Mouse (Mus musculus) testis, adult 2 months (tissue): ENCODE measurements around the gene Stk17b. TPM values are rescaled to one million over a fixed set of nuclear protein-coding genes. Genes with fewer than 3 reads are reported as not detected.
"Not testable (repeated sequence)": the region's sequence is repeated elsewhere in the genome, so short reads cannot be mapped to it uniquely, and the experiment has no call there.

Experiments used
- H3K27ac ChIP-seq: fragments of 200-500 bp; 2 replicates; pipeline ENCODE4 v1.5.1; 2012; ENCODE audit warnings: low read depth, low read length; ENCODE audit not compliant: control insufficient read depth, insufficient read depth
- H3K27me3 ChIP-seq: fragments of 200-500 bp; 2 replicates; pipeline ENCODE4 v1.6.1; 2012; ENCODE audit warnings: mild to moderate bottlenecking, low read length, moderate library complexity; ENCODE audit not compliant: control insufficient read depth, insufficient read depth
- H3K36me3 ChIP-seq: fragments of 200-500 bp; 2 replicates; pipeline ENCODE4 v1.6.1; 2012; ENCODE audit warnings: mild to moderate bottlenecking, low read length; ENCODE audit not compliant: control insufficient read depth, insufficient read depth
- H3K4me1 ChIP-seq: fragments of 200-500 bp; 2 replicates; pipeline ENCODE4 v1.6.1; 2012; ENCODE audit warnings: low read length; ENCODE audit not compliant: control insufficient read depth, insufficient read depth
- H3K4me3 ChIP-seq: fragments of 200-500 bp; 2 replicates; pipeline ENCODE4 v1.5.1; 2012; ENCODE audit warnings: low read depth, mild to moderate bottlenecking, low read length, moderate library complexity, mixed read lengths; ENCODE audit not compliant: control insufficient read depth
- CTCF ChIP-seq: fragments of 200-500 bp; IDR thresholded peaks from 2 replicates; pipeline ENCODE4 v1.5.1; 2012; ENCODE audit warnings: low read depth, mild to moderate bottlenecking, inconsistent platforms, low read length, moderate library complexity; ENCODE audit not compliant: control insufficient read depth, insufficient read depth, insufficient replicate concordance
- POLR2A ChIP-seq: fragments of 200-500 bp; IDR thresholded peaks from 2 replicates; pipeline ENCODE4 v1.6.1; 2012; ENCODE audit warnings: low read depth, mild to moderate bottlenecking, inconsistent platforms, low read length, moderate library complexity; ENCODE audit not compliant: control insufficient read depth
- polyA plus RNA-seq: library from polyadenylated mRNA; depleted of rRNA; stranded (reverse); fragments of >200 nt; gene quantifications from 2 replicates; pipeline ENCODE4 v1.2.3, GENCODE M21; 2012

The Stk17b gene
- polyA plus RNA-seq, 1 experiment = 6.9 TPM

GRCm38 (mm10) chr1:53726883-53727282 lies 58.1 kb downstream of the Stk17b start:
- Histone ChIP-seq H3K4me3 (no peak overlapping the region), H3K4me1 (no peaks in the 10 kb centered on the region), H3K36me3 (no peaks in the 10 kb centered on the region), H3K27me3 (no peaks in the 10 kb centered on the region), H3K27ac (no peak overlapping the region)
- TF ChIP-seq POLR2A (no peak), CTCF (no peak)

DNA sequence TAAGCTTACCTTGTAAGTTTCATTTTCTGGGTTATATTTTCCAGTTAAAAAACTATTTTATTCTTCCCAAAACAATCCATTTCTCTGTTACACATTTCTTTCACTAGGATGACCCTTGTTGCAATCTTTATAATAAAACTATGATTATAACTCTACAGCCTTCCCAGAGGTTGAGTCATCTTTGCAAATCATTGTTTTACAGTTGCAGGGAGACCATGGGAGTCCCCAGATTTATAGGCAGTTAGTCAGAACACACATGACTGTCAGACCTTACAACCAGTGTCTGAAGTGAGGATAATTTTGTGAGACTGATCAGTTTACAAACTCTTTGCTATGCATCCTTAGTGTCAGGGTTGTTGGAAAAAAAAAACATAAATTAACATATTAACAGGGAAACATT lies 63.7 kb downstream of the Stk17b start:
- no peaks in the 10 kb centered on the region for H3K36me3 ChIP-seq
- H3K4me1 ChIP-seq = no peaks in the 10 kb centered on the region
- no peak for TF ChIP-seq POLR2A
- TF ChIP-seq CTCF = no peak
- H3K27me3 ChIP-seq = no peaks in the 10 kb centered on the region
- no peak overlapping the region for H3K4me3 ChIP-seq
- no peak overlapping the region for H3K27ac ChIP-seq

DNA sequence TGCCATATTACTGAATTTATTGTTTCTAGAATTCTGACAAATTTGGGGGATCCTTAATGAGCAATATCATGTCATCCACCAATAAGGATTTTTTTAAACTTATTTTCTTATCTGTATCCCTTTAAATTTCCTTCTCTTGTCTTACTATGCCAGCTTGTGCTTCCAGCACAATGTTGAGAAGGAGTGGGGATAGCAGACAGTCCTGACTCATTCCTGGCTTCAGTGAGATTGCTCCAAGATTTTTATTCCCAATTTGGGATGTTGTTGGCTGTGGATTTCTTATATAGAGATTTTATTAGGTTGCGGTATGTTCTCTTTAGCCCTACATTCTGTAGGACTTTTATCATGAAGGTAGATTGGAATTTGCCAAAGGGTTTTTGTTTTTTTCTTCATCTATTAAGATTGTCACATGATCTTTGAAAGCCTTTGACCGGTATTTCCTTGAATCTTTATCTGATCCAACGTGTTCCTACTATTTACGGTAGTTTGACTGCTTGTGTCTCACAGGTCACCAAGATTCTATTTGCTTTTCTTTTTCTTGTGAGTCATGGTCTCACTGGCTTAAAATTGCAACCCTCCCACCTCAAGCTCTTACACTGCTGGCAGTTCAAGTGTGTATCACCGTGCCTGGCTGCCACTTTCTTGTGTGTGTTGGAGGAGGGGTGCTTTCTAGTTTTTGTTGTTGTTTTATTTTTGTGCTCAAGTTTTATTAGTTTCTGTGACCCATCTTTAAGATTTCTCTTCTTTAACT lies 64.2 kb downstream of the Stk17b start:
- no peak for TF ChIP-seq CTCF
- TF ChIP-seq POLR2A = no peak

GRCm38 (mm10) chr1:53715966-53716515 lies 69.0 kb downstream of the Stk17b start:
- Histone ChIP-seq H3K4me3 (no peak overlapping the region), H3K36me3 (no peaks in the 10 kb centered on the region), H3K27me3 (no peaks in the 10 kb centered on the region), H3K27ac (no peak overlapping the region), H3K4me1 (peaks cover under 1% of the 10 kb centered on the region)
- TF ChIP-seq POLR2A (no peak), CTCF (no peak)

More for the DNA sequence above, 64.2 kb downstream of the Stk17b start:
- H3K4me3 ChIP-seq = no peak overlapping the region
- no peaks in the 10 kb centered on the region for H3K27me3 ChIP-seq
- H3K4me1 ChIP-seq = no peaks in the 10 kb centered on the region
- no peaks in the 10 kb centered on the region for H3K36me3 ChIP-seq
- no peak overlapping the region for H3K27ac ChIP-seq

DNA sequence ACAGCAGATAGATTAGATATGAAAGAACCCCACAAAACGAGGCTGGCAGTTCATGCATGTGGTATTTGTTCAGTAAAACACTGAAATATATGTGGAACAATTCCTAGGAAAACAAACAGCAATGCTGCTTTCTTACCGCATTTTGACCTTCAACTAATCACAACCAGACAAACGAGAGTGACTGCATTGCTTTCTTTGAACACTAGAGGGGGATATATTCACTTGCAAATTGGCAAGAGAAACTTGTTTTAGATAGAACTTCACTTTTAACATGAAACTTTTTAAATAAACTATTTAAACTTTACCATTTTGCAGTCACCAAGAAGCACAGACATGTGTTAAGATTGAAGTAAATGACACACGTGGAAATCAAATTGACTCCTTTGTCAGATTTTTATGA lies 69.6 kb downstream of the Stk17b start:
- Histone ChIP-seq H3K36me3 (no peaks in the 10 kb centered on the region), H3K27me3 (no peaks in the 10 kb centered on the region), H3K27ac (no peak overlapping the region), H3K4me3 (no peak overlapping the region), H3K4me1 (peaks cover 3% of the 10 kb centered on the region)
- no peak for TF ChIP-seq CTCF
- no peak for TF ChIP-seq POLR2A

DNA sequence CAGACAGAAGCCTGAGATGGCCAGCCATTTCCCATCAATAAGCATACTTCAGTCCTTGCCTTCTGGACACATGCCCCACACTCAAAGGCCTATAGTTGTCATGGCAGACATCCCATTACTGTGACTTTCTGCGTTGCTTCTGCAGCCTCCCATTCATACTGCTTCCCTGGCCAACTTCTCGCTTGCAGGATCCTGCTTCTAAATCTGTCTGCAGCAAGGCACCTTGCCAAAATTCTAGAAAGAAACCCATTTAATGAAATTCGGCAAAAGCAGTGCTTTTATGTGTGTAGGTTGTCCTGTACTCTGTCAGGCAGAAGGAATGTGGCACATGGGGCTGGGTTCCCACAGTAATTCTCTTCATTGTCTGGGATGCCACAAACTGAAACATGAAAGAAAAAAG lies 71.6 kb downstream of the Stk17b start:
- H3K36me3 ChIP-seq, H3K27me3 ChIP-seq, H3K4me3 ChIP-seq, H3K27ac ChIP-seq, H3K4me1 ChIP-seq: not testable (repeated sequence)

DNA sequence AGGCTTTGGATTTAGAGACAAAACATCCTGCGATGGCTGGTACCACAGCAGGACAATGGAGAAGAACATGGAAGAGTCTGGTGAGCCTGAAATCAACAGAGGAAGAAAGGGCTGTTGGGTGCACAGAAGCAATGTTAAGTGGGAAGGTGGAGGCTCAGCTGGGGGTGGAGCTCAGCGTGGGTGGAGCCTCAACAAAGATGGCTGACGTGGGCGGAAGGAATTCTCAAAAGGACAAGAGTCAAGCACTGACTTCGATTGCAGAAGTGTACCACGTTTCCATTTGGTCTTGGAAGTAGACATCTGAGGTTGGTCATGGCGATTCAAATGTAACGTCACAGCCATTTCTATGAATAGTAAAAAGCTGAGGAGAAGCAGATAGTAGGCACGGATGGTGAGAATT lies 74.0 kb downstream of the Stk17b start:
- peaks cover 3% of the 10 kb centered on the region for H3K4me1 ChIP-seq
- H3K4me3 ChIP-seq = peak overlapping the region; percentile 73
- no peaks in the 10 kb centered on the region for H3K27me3 ChIP-seq
- H3K27ac ChIP-seq = no peak overlapping the region; the same call in 1 of the 2 replicates
- TF ChIP-seq POLR2A = peak; percentile 29; the same call in 1 of the 2 replicates
- no peak for TF ChIP-seq CTCF
- no peaks in the 10 kb centered on the region for H3K36me3 ChIP-seq

- H3K4me3 ChIP-seq = peak overlapping the region; percentile 11; the same call in 1 of the 2 replicates
- not testable (repeated sequence) for H3K36me3 ChIP-seq, H3K27ac ChIP-seq, H3K4me1 ChIP-seq, H3K27me3 ChIP-seq
These were observed 75.4 kb downstream of the Stk17b start for GRCm38 (mm10) chr1:53709602-53710001.
